Comparison of ENCODE assay signal across 7 mouse cellular contexts in the genomic region with DNA sequence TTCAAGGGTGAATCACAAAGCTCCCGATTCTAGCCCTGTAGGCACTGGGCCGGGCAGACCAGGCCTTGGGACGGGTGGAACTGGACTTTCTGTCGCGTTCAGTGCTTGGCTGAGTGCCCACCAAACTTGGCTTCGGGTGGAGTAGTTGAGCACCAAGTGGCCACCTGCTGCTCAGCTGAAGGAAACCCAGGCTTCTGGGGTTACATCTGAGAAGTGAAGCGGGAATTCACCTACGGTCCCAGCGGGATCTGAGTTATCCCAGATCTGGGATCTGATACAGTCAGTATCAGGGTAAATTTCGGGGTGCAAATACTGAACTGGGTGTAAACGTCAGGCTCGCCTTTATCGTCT. TPM values are rescaled to one million over a fixed set of nuclear protein-coding genes. Genes with fewer than 3 reads are reported as not detected.
DNase-seq lines count a peak whose midpoint lies in the region; ATAC-seq lines count a peak whose summit lies in the region.

No protein-coding gene starts in this region.

- peaks cover 13% of the 10 kb centered on the region for H3K4me1 ChIP-seq in intestine, embryonic 15.5 days (replicated peaks)
- H3K4me1 ChIP-seq in limb, embryonic 10.5 days, result peaks cover 21% of the 10 kb centered on the region
- H3K4me1 ChIP-seq in midbrain, embryonic 11.5 days (ENCODE audit: control insufficient read depth, insufficient read depth, low read length), result peaks cover 11% of the 10 kb centered on the region

- WGBS in intestine, embryonic 15.5 days, result 2% methylated on average over 13 of the region's 13 CpGs
- 3% methylated on average over 13 of the region's 13 CpGs for WGBS in limb, embryonic 10.5 days
- WGBS in midbrain, embryonic 11.5 days, result 1% methylated on average over 13 of the region's 13 CpGs

- H3K4me3 ChIP-seq in intestine, embryonic 15.5 days (replicated peaks), result peak overlapping the region; percentile 79
- H3K4me3 ChIP-seq in limb, embryonic 10.5 days, result peak overlapping the region; percentile 72
- H3K4me3 ChIP-seq in midbrain, embryonic 11.5 days (ENCODE audit: low read depth, low read length), result peak overlapping the region; percentile 53

- peak; percentile 90 to 96 for DNase-seq in adrenal gland, adult (ENCODE audit: inconsistent age in 2 of 2, low spot score in 1 of 2)
- DNase-seq in cerebellum, postnatal 10 days, result peak; percentile 86 to 88
- DNase-seq in gastrocnemius, postnatal 10 days, result peak; percentile 90
- DNase-seq in limb, embryonic 10.5 days (ENCODE audit: low spot score), result no peak
- DNase-seq in midbrain, embryonic 11.5 days (ENCODE audit: low spot score, missing footprints), result no peak
- peak; percentile 41 for DNase-seq in splenic B cell, adult 2 months (ENCODE audit: low read depth, low spot score)

- H3K36me3 ChIP-seq in intestine, embryonic 15.5 days, result peaks cover 20% of the 10 kb centered on the region
- peaks cover 50% of the 10 kb centered on the region for H3K36me3 ChIP-seq in limb, embryonic 10.5 days
- peaks cover 7% of the 10 kb centered on the region for H3K36me3 ChIP-seq in midbrain, embryonic 11.5 days (ENCODE audit: control insufficient read depth, insufficient read depth, low read length)
- H3K36me3 ChIP-seq in splenic B cell, adult 2 months (ENCODE audit: control insufficient read depth, insufficient read depth, low read length, poor library complexity, severe bottlenecking), result peaks cover 9% of the 10 kb centered on the region

- H3K27ac ChIP-seq in intestine, embryonic 15.5 days, result peak overlapping the region; percentile 98
- H3K27ac ChIP-seq in limb, embryonic 10.5 days, result peak overlapping the region; percentile 86
- H3K27ac ChIP-seq in midbrain, embryonic 11.5 days (ENCODE audit: low read depth, low read length), result 0 out of 2 replicates have a peak overlapping the region, but pooled peaks have one; percentile 10

- ATAC-seq in intestine, embryonic 15.5 days, result peak; percentile 29
- peak; percentile 28 for ATAC-seq in midbrain, embryonic 11.5 days (ENCODE audit: low FRiP score)

- H3K9me3 ChIP-seq in intestine, embryonic 15.5 days, result no peaks in the 10 kb centered on the region
- H3K9me3 ChIP-seq in limb, embryonic 10.5 days (replicated peaks), result no peaks in the 10 kb centered on the region
- H3K9me3 ChIP-seq in midbrain, embryonic 11.5 days (ENCODE audit: control insufficient read depth, low read length), result no peaks in the 10 kb centered on the region

- H3K27me3 ChIP-seq in intestine, embryonic 15.5 days (replicated peaks), result no peaks in the 10 kb centered on the region
- H3K27me3 ChIP-seq in limb, embryonic 10.5 days (ENCODE audit: low read depth, poor library complexity, severe bottlenecking), result no peaks in the 10 kb centered on the region
- no peaks in the 10 kb centered on the region for H3K27me3 ChIP-seq in midbrain, embryonic 11.5 days (ENCODE audit: control insufficient read depth, insufficient read depth, low read length)
- no peaks in the 10 kb centered on the region for H3K27me3 ChIP-seq in splenic B cell, adult 2 months (ENCODE audit: control insufficient read depth, insufficient read depth, low read length, poor library complexity, severe bottlenecking)

- peak overlapping the region; percentile 87 for H3K9ac ChIP-seq in intestine, embryonic 15.5 days
- peak overlapping the region; percentile 63 for H3K9ac ChIP-seq in midbrain, embryonic 11.5 days (ENCODE audit: low read length)

- peak overlapping the region; percentile 91 for H3K4me2 ChIP-seq in intestine, embryonic 15.5 days (replicated peaks)
- peak overlapping the region; percentile 77 for H3K4me2 ChIP-seq in midbrain, embryonic 11.5 days

RNA-seq across cellular contexts. Expression of gene Mif4gd, which starts 0.7 kb away (rescaled TPM):
- 10 to 100 TPM; 38.3 to 38.7 TPM for total RNA-seq in gastrocnemius, postnatal 10 days (2021)
- polyA plus RNA-seq in intestine, embryonic 15.5 days (2015; fragmentation: Nextera tagmentation; extraction: Ambion mirVana), result 30.0 and 34.6 TPM in 2 replicates
- polyA plus RNA-seq in limb, embryonic 10.5 days (2016; fragmentation: Nextera tagmentation; extraction: Ambion mirVana), result 16.2 and 18.2 TPM in 2 replicates
- 14.0 and 16.4 TPM in 2 replicates for polyA plus RNA-seq in midbrain, embryonic 11.5 days (2014; fragmentation: Nextera tagmentation; extraction: Ambion mirVana)

RNA-seq across cellular contexts. Expression of gene Gga3, which starts 8.2 kb away (rescaled TPM):
- total RNA-seq in gastrocnemius, postnatal 10 days (2021), result 10 to 100 TPM in 1 of 2 experiments, 1 to 10 TPM in 1; 9.3 to 21.6 TPM
- 18.3 and 18.6 TPM in 2 replicates for polyA plus RNA-seq in intestine, embryonic 15.5 days (2015; fragmentation: Nextera tagmentation; extraction: Ambion mirVana)
- 30.8 and 34.9 TPM in 2 replicates for polyA plus RNA-seq in limb, embryonic 10.5 days (2016; fragmentation: Nextera tagmentation; extraction: Ambion mirVana)
- polyA plus RNA-seq in midbrain, embryonic 11.5 days (2014; fragmentation: Nextera tagmentation; extraction: Ambion mirVana), result 18.7 and 25.1 TPM in 2 replicates

RNA-seq across cellular contexts. Expression of gene Mrps7, which starts 8.3 kb away (rescaled TPM):
- total RNA-seq in gastrocnemius, postnatal 10 days (2021), result 10 to 100 TPM; 61.1 to 71.6 TPM
- 89.5 and 98.3 TPM in 2 replicates for polyA plus RNA-seq in intestine, embryonic 15.5 days (2015; fragmentation: Nextera tagmentation; extraction: Ambion mirVana)
- polyA plus RNA-seq in limb, embryonic 10.5 days (2016; fragmentation: Nextera tagmentation; extraction: Ambion mirVana), result 108 and 120 TPM in 2 replicates
- 105 TPM in 2 replicates for polyA plus RNA-seq in midbrain, embryonic 11.5 days (2014; fragmentation: Nextera tagmentation; extraction: Ambion mirVana)

RNA-seq across cellular contexts. Expression of gene Slc25a19, which starts 16.1 kb away (rescaled TPM):
- 10 to 100 TPM; 39.7 to 40.0 TPM for total RNA-seq in gastrocnemius, postnatal 10 days (2021)
- 24.7 and 25.4 TPM in 2 replicates for polyA plus RNA-seq in intestine, embryonic 15.5 days (2015; fragmentation: Nextera tagmentation; extraction: Ambion mirVana)
- 27.2 and 27.8 TPM in 2 replicates for polyA plus RNA-seq in limb, embryonic 10.5 days (2016; fragmentation: Nextera tagmentation; extraction: Ambion mirVana)
- 20.3 and 24.0 TPM in 2 replicates for polyA plus RNA-seq in midbrain, embryonic 11.5 days (2014; fragmentation: Nextera tagmentation; extraction: Ambion mirVana)

RNA-seq across cellular contexts. Expression of gene Nup85, which starts 47.8 kb away (rescaled TPM):
- total RNA-seq in gastrocnemius, postnatal 10 days (2021), result 10 to 100 TPM; 23.5 to 33.2 TPM
- 150 and 155 TPM in 2 replicates for polyA plus RNA-seq in intestine, embryonic 15.5 days (2015; fragmentation: Nextera tagmentation; extraction: Ambion mirVana)
- polyA plus RNA-seq in limb, embryonic 10.5 days (2016; fragmentation: Nextera tagmentation; extraction: Ambion mirVana), result 257 and 275 TPM in 2 replicates
- polyA plus RNA-seq in midbrain, embryonic 11.5 days (2014; fragmentation: Nextera tagmentation; extraction: Ambion mirVana), result 195 and 197 TPM in 2 replicates

Comparison
In these comparisons a context has a peak if more than half of its experiments do, and no peak if none do; other contexts are left out.
1. DNase-seq: peak in adrenal gland, adult (2 of 2), cerebellum, postnatal 10 days (2 of 2), gastrocnemius, postnatal 10 days (single experiment) and splenic B cell, adult 2 months (single experiment); none in limb, embryonic 10.5 days (single experiment) and midbrain, embryonic 11.5 days (single experiment).
2. H3K27ac ChIP-seq: peak in every context shown above with its lines; median percentile 98 in intestine, embryonic 15.5 days; 86 in limb, embryonic 10.5 days; 10 in midbrain, embryonic 11.5 days.
3. Peak in every context shown above with its lines, with median percentiles within 50 percentile points of each other: H3K4me3 ChIP-seq.